Mouse (Mus musculus): ENCODE data around the gene Mga. TPM values are rescaled to one million over a fixed set of nuclear protein-coding genes. Genes with fewer than 3 reads are reported as not detected.

The Mga gene
- total RNA-seq (2014; rRNA removed) (76.4 and 77.9 TPM in 2 replicates), polyA plus RNA-seq (2015; fragmentation: Nextera tagmentation; extraction: Ambion mirVana) (11.4 and 12.6 TPM in 2 replicates)

DNA sequence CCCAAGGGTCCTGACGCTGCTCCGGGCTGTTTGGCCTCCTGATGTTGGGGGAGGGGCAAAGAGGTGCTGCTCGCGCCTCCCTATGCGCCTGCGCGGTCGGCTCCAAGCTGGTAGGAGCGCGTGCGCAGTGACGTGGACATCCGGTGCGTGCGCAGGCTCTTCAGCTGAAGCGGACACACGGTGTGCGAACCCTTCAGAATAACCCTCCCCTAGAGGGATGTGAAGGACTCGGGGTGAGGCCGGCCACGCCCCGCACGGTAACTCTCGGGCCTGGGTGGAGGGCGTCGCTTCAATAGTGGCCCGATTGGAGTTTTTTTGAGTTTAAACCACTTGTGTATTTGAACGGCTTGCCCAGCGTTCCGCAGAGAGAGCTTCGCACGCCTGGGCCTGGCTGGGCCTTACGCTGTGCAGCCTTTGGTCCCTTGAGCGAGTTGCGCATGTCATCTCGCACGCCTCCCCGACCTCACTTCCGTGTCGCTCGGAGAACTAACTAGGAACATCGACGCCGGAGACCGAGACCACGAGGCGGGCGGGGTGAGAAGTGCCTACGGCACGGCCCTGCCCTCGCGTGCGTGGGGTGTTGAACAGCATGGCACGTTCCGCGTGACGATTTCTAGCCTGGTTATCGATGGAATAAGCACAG, at the start of gene Mga:
Gene Mga (plus strand): TSS at position 139 of the 643 bp plus-strand sequence.
- no peaks in the 10 kb centered on the region for H3K36me3 ChIP-seq (ENCODE audit: insufficient read depth, low read length)
- peak; percentile 98 for ATAC-seq
- peak within 1 kb of the TSS; percentile 44 for H3K9ac ChIP-seq (replicated peaks; ENCODE audit: low read length)
- no peaks in the 10 kb centered on the region for H3K9me3 ChIP-seq (ENCODE audit: low read length)
- peak within 1 kb of the TSS; percentile 50 for H3K4me3 ChIP-seq (ENCODE audit: low read length)
- H3K4me1 ChIP-seq (ENCODE audit: insufficient read depth, low read length) = peaks cover 13% of the 10 kb centered on the region
- DNase-seq (ENCODE audit: low spot score) = peak; percentile 99
- H3K27ac ChIP-seq = peak within 1 kb of the TSS; percentile 87
- H3K27me3 ChIP-seq (ENCODE audit: insufficient read depth, low read length) = no peaks in the 10 kb centered on the region
- peak within 1 kb of the TSS; percentile 83 for H3K4me2 ChIP-seq (ENCODE audit: low read depth, low read length)
- 0 out of 2 replicates have a peak, but pooled peaks have one; percentile 27 for TF ChIP-seq CTCF (IDR thresholded peaks at IDR 0.05; ENCODE audit: low read depth)
- under 1% methylated on average over 58 of the region's 58 CpGs for WGBS

DNA sequence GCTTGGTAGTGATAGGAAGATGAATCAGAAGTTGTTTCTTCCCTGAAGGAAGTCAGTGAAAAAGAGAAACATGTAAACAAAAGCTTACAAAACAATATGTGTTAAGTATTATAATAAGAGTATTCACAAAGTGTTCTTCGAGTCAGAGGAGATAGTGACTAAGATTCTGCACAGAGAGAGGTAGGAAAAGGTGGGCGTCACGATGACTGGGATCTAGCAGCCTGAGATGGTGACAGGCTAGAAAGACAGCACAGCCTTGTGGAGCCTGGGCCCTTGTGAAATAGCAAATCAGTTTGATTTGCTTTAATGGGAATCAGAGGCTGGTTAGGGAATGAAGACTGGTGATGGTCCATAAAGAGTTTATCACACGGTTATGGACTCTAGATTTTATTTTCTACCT, 43.2 kb upstream of the Mga start:
- ATAC-seq (no peak), DNase-seq (ENCODE audit: low spot score) (no peak)
- H3K4me2 ChIP-seq (ENCODE audit: low read depth, low read length) = no peak overlapping the region
- WGBS = 88% methylated on average over 4 of the region's 4 CpGs
- H3K27me3 ChIP-seq (ENCODE audit: insufficient read depth, low read length) = no peaks in the 10 kb centered on the region
- no peaks in the 10 kb centered on the region for H3K4me1 ChIP-seq (ENCODE audit: insufficient read depth, low read length)
- H3K36me3 ChIP-seq (ENCODE audit: insufficient read depth, low read length) = no peaks in the 10 kb centered on the region
- H3K27ac ChIP-seq = no peak overlapping the region
- no peaks in the 10 kb centered on the region for H3K9me3 ChIP-seq (ENCODE audit: low read length)
- H3K4me3 ChIP-seq (ENCODE audit: low read length) = no peak overlapping the region
- no peak overlapping the region for H3K9ac ChIP-seq (replicated peaks; ENCODE audit: low read length)
- TF ChIP-seq CTCF (IDR thresholded peaks at IDR 0.05; ENCODE audit: low read depth) = no peak

DNA sequence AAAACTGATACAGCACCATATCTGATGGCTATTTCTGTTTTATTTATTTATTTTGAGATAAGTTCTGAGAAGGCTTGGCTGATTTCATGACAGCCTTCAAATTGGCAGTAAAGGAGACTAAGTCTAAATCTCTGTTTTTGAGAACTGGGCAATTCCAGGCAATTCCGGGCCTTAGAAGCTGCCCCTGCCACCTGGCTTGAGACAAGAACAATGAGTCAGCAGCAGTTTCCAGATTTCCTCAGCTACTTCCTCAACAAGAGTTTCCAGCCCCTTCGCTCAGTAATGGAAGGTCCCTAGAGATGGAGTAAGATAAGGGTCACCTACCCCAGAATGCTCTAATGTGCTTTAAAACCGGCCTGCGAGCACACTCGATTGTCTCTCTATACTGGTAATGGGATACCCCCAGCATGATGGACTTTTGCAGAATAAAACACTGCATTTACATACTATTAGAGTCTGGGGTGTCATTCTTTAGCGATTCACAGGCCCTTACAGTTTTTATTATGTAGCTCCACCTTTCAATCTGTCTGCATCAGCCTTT, 41.6 kb upstream of the Mga start:
- Histone ChIP-seq H3K9me3 (ENCODE audit: low read length) (no peaks in the 10 kb centered on the region), H3K4me1 (ENCODE audit: insufficient read depth, low read length) (no peaks in the 10 kb centered on the region), H3K4me2 (ENCODE audit: low read depth, low read length) (no peak overlapping the region), H3K27me3 (ENCODE audit: insufficient read depth, low read length) (no peaks in the 10 kb centered on the region), H3K9ac (replicated peaks; ENCODE audit: low read length) (no peak overlapping the region), H3K27ac (no peak overlapping the region), H3K4me3 (ENCODE audit: low read length) (no peak overlapping the region), H3K36me3 (ENCODE audit: insufficient read depth, low read length) (no peaks in the 10 kb centered on the region)
- ATAC-seq (no peak), DNase-seq (ENCODE audit: low spot score) (no peak)
- WGBS = 62% methylated on average over 6 of the region's 6 CpGs
- TF ChIP-seq CTCF (IDR thresholded peaks at IDR 0.05; ENCODE audit: low read depth) = no peak

DNA sequence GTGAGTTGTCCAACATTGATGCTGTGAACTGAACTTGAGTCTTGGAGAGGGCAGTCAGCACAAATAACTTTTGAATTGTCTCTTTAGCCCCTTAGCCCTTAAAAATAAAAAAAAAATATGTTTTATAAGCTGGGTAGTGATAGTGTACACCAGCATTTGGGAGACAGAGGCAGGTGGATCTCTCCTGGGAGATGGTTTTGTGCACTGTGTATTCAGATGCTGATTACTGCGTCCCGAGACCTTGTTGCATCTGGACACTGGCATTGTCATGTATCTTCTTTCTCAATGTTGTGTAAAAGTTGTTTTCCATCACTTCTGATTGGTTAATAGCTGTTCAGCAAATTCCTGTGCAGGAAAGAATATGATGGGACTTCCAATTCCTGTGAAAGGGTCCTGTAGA, 39.7 kb upstream of the Mga start:
- WGBS = 84% methylated on average over 2 of the region's 2 CpGs
- Histone ChIP-seq H3K4me3 (ENCODE audit: low read length) (no peak overlapping the region), H3K36me3 (ENCODE audit: insufficient read depth, low read length) (no peaks in the 10 kb centered on the region), H3K27me3 (ENCODE audit: insufficient read depth, low read length) (no peaks in the 10 kb centered on the region), H3K27ac (no peak overlapping the region), H3K4me1 (ENCODE audit: insufficient read depth, low read length) (no peaks in the 10 kb centered on the region), H3K9me3 (ENCODE audit: low read length) (no peaks in the 10 kb centered on the region), H3K9ac (replicated peaks; ENCODE audit: low read length) (no peak overlapping the region), H3K4me2 (ENCODE audit: low read depth, low read length) (no peak overlapping the region)
- DNase-seq (ENCODE audit: low spot score) (no peak), ATAC-seq (no peak)
- TF ChIP-seq CTCF (IDR thresholded peaks at IDR 0.05; ENCODE audit: low read depth) = no peak

DNA sequence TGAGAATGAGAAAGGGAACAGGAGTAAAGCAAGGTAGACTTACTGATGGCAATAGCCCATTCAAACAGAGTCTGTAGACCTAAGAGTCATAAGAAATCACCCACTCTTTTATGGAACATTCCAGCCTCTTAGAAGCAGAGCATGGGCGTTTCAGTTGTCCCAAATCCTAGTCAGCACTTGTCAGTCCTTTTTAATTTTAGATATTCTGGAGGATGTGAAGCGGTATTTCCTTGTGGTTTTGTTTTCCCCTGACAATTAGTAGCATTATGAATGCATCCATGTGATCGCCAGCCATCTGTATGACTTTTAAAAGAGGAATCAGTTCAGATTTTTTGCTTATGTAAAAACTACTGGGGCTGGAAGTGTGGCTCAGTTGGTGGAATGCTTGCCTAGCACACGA, 32.5 kb upstream of the Mga start:
- Histone ChIP-seq H3K9ac (replicated peaks; ENCODE audit: low read length) (no peak overlapping the region), H3K27me3 (ENCODE audit: insufficient read depth, low read length) (no peaks in the 10 kb centered on the region), H3K9me3 (ENCODE audit: low read length) (no peaks in the 10 kb centered on the region), H3K4me3 (ENCODE audit: low read length) (no peak overlapping the region), H3K4me2 (ENCODE audit: low read depth, low read length) (no peak overlapping the region), H3K4me1 (ENCODE audit: insufficient read depth, low read length) (no peaks in the 10 kb centered on the region), H3K27ac (no peak overlapping the region), H3K36me3 (ENCODE audit: insufficient read depth, low read length) (no peaks in the 10 kb centered on the region)
- ATAC-seq = no peak
- DNase-seq (ENCODE audit: low spot score) = no peak
- no peak for TF ChIP-seq CTCF (IDR thresholded peaks at IDR 0.05; ENCODE audit: low read depth)
- WGBS = 73% methylated on average over 4 of the region's 4 CpGs

DNA sequence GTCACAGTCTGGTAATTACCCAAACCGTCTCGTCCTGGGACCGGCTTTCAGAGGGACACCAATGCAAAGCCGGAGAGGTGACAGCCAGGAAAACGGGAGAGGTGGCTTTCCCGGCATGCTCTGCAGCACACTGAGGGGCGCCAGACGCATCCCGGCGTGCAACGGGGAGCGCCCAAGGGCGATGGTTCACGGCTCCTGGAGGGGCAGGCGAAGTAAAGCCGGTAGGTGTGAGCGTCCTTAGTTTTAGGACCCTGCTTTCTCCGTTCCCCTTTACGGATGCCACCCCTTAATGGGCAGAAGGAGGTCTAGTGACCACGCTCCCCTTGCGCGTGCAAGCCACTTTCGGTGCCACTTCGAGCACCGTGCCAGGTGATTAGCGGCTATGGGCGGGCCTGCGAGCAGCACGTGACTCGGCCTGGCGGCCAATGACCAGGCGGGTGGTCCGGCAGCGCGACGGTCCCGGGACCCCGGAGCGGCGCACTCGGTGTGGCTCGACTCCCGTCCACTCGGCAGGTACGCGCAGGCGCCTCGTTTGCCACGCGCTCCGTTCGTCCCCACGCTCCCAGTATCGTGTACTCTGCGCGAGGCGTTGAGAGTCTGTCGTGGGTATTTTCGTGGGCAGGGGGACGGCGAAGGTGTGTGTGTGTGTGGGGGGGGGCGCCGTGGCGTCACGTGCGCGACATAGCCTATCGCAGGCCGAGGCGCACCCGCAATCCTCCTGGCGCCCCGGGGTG, 24.5 kb upstream of the Mga start:
- Histone ChIP-seq H3K36me3 (ENCODE audit: insufficient read depth, low read length) (no peaks in the 10 kb centered on the region), H3K27me3 (ENCODE audit: insufficient read depth, low read length) (no peaks in the 10 kb centered on the region), H3K27ac (peak overlapping the region; percentile 94), H3K4me3 (ENCODE audit: low read length) (peak overlapping the region; percentile 54), H3K9me3 (ENCODE audit: low read length) (no peaks in the 10 kb centered on the region), H3K9ac (replicated peaks; ENCODE audit: low read length) (peak overlapping the region; percentile 80), H3K4me1 (ENCODE audit: insufficient read depth, low read length) (peaks cover 8% of the 10 kb centered on the region), H3K4me2 (ENCODE audit: low read depth, low read length) (peak overlapping the region; percentile 82)
- ATAC-seq (peak; percentile 90), DNase-seq (ENCODE audit: low spot score) (peak; percentile 90)
- peak; percentile 32; the same call in 1 of the 2 replicates for TF ChIP-seq CTCF (IDR thresholded peaks at IDR 0.05; ENCODE audit: low read depth)
- WGBS = under 1% methylated on average over 72 of the region's 73 CpGs

Data from hindbrain, postnatal 0 days (tissue).